Mouse (Mus musculus) stomach, postnatal 0 days (tissue): ENCODE results near the gene Mocs1. TPM values are rescaled to one million over a fixed set of nuclear protein-coding genes. Genes with fewer than 3 reads are reported as not detected.
A peak's percentile ranks its signal among the peaks of the same experiment; 100 is the strongest.
"Not testable (repeated sequence)": the region's sequence is repeated elsewhere in the genome, so short reads cannot be mapped to it uniquely, and the experiment has no call there.

ENCODE experiments used
- ATAC-seq: fragments of 200-750 bp; cut with Nextera tagmentation; 2 replicates; pipeline ENCODE4 v1.8.0; 2017; ENCODE audit not compliant: low FRiP score, low TSS enrichment
- DNase-seq: peaks from one replicate; pipeline ENCODE4 v3.0.0-alpha.2; 2016; ENCODE audit warnings: low spot score
- H3K27ac ChIP-seq: fragments of 300-500 bp; sonication (generic); replicated peaks from 2 replicates; pipeline ENCODE4 v1.5.1; 2014; ENCODE audit warnings: mild to moderate bottlenecking, control low read depth
- H3K27me3 ChIP-seq: fragments of 300-500 bp; sonication (generic); 2 replicates; pipeline ENCODE4 v1.6.1; 2014; ENCODE audit warnings: low read length; ENCODE audit not compliant: control insufficient read depth, insufficient read depth
- H3K36me3 ChIP-seq: fragments of 300-500 bp; sonication (generic); 2 replicates; pipeline ENCODE4 v1.6.1; 2014; ENCODE audit warnings: low read length, mixed read lengths; ENCODE audit not compliant: control insufficient read depth, insufficient read depth
- H3K4me1 ChIP-seq: fragments of 300-500 bp; sonication (generic); replicated peaks from 2 replicates; pipeline ENCODE4 v1.6.1; 2014; ENCODE audit warnings: antibody characterized with exemption; ENCODE audit not compliant: control insufficient read depth, insufficient read depth
- H3K4me2 ChIP-seq: fragments of 300-500 bp; sonication (generic); replicated peaks from 2 replicates; pipeline ENCODE4 v1.6.1; 2014; ENCODE audit warnings: low read depth, mild to moderate bottlenecking, control low read depth, moderate library complexity
- H3K4me3 ChIP-seq: fragments of 300-500 bp; sonication (generic); 2 replicates; pipeline ENCODE4 v1.5.1; 2014; ENCODE audit warnings: low read depth, low read length, control low read depth
- H3K9ac ChIP-seq: fragments of 300-500 bp; sonication (generic); 2 replicates; pipeline ENCODE4 v1.6.1; 2014; ENCODE audit warnings: mild to moderate bottlenecking, low read length, control low read depth, mixed read lengths
- H3K9me3 ChIP-seq: fragments of 300-500 bp; sonication (generic); 2 replicates; pipeline ENCODE4 v1.6.1; 2016; ENCODE audit warnings: low read length; ENCODE audit not compliant: control insufficient read depth
- CTCF ChIP-seq: IDR thresholded peaks from 2 replicates; pipeline ENCODE4 v1.5.1; 2016; ENCODE audit warnings: antibody characterized with exemption, low read depth, mild to moderate bottlenecking, moderate library complexity
- EP300 ChIP-seq: optimal IDR thresholded peaks from 2 replicates; pipeline ENCODE3; 2016; ENCODE audit warnings: antibody characterized with exemption
- WGBS: fragments of 180-500 bp; shearing (Covaris S2); extraction: QIAGEN DNeasy Blood & Tissue Kit; methylation state at CpG from one replicate; pipeline ENCODE4 v1.1.7; 2014; 5-methylcytosine and 5-hydroxymethylcytosine counted together
- polyA plus RNA-seq: library from polyadenylated mRNA; unstranded; fragments of >200 nt; fragmentation: Nextera tagmentation; extraction: Ambion mirVana; gene quantifications from 2 replicates; pipeline ENCODE4 v1.2.1, GENCODE M21; 2015

The Mocs1 gene
- polyA plus RNA-seq, 1 experiment from 2014 or later, result 5.0 TPM

GRCm38 (mm10) chr17:49433071-49433470 is 4.9 kb downstream of the Mocs1 start:
- peaks cover 9% of the 10 kb centered on the region; the same call in 1 of the 2 replicates for H3K4me1 ChIP-seq
- H3K36me3 ChIP-seq, result peaks cover 15% of the 10 kb centered on the region
- H3K27me3 ChIP-seq, result no peaks in the 10 kb centered on the region
- DNase-seq (peak; percentile 13), ATAC-seq (no peak)
- 0 out of 2 replicates have a peak overlapping the region, but pooled peaks have one; percentile 18 for H3K27ac ChIP-seq
- TF ChIP-seq CTCF, result no peak
- no peak for TF ChIP-seq EP300
- H3K4me3 ChIP-seq, result no peak overlapping the region
- H3K9ac ChIP-seq, result no peak overlapping the region
- 97% methylated on average over 6 of the region's 6 CpGs for WGBS
- H3K9me3 ChIP-seq, result no peaks in the 10 kb centered on the region
- H3K4me2 ChIP-seq, result no peak overlapping the region

GRCm38 (mm10) chr17:49434236-49434635 is 6.1 kb downstream of the Mocs1 start:
- no peak overlapping the region for H3K27ac ChIP-seq
- no peak for DNase-seq

GRCm38 (mm10) chr17:49435081-49435480 is 6.9 kb downstream of the Mocs1 start:
- DNase-seq (peak; percentile 10), ATAC-seq (no peak)
- Histone ChIP-seq H3K36me3 (peaks cover 17% of the 10 kb centered on the region), H3K9ac (no peak overlapping the region), H3K27ac (no peak overlapping the region), H3K27me3 (no peaks in the 10 kb centered on the region), H3K9me3 (no peaks in the 10 kb centered on the region), H3K4me3 (no peak overlapping the region), H3K4me1 (peaks cover 4% of the 10 kb centered on the region; the same call in 1 of the 2 replicates), H3K4me2 (no peak overlapping the region)
- 92% methylated on average over 10 of the region's 10 CpGs for WGBS
- no peak for TF ChIP-seq EP300
- no peak for TF ChIP-seq CTCF

More at GRCm38 (mm10) chr17:49434236-49434635, 6.1 kb downstream of the Mocs1 start:
- no peaks in the 10 kb centered on the region for H3K9me3 ChIP-seq
- H3K4me1 ChIP-seq, result peaks cover 9% of the 10 kb centered on the region; the same call in 1 of the 2 replicates
- H3K4me2 ChIP-seq, result no peak overlapping the region
- WGBS, result 74% methylated on average over 6 of the region's 6 CpGs
- no peak for ATAC-seq
- no peaks in the 10 kb centered on the region for H3K27me3 ChIP-seq
- H3K4me3 ChIP-seq, result no peak overlapping the region
- peaks cover 15% of the 10 kb centered on the region for H3K36me3 ChIP-seq
- TF ChIP-seq EP300, result no peak
- TF ChIP-seq CTCF, result no peak
- H3K9ac ChIP-seq, result no peak overlapping the region

GRCm38 (mm10) chr17:49436631-49437030 is 8.5 kb downstream of the Mocs1 start:
- Histone ChIP-seq H3K4me2 (no peak overlapping the region), H3K4me1 (peaks cover 4% of the 10 kb centered on the region; the same call in 1 of the 2 replicates), H3K27me3 (no peaks in the 10 kb centered on the region), H3K9ac (no peak overlapping the region), H3K36me3 (peaks cover 20% of the 10 kb centered on the region), H3K27ac (no peak overlapping the region), H3K9me3 (no peaks in the 10 kb centered on the region), H3K4me3 (no peak overlapping the region)
- no peak for TF ChIP-seq EP300
- no peak for TF ChIP-seq CTCF
- WGBS, result 66% methylated on average over 6 of the region's 6 CpGs
- no peak for DNase-seq
- no peak for ATAC-seq

GRCm38 (mm10) chr17:49437306-49437705 is 9.1 kb downstream of the Mocs1 start:
- H3K27me3 ChIP-seq, DNase-seq, H3K27ac ChIP-seq, H3K9ac ChIP-seq, ATAC-seq, H3K9me3 ChIP-seq, H3K4me1 ChIP-seq, H3K4me2 ChIP-seq, H3K4me3 ChIP-seq: not testable (repeated sequence)
- H3K36me3 ChIP-seq, result peaks cover 20% of the 10 kb centered on the region

GRCm38 (mm10) chr17:49438822-49439574 is 10.8 kb downstream of the Mocs1 start:
- no peak for DNase-seq
- no peak overlapping the region for H3K4me2 ChIP-seq
- 74% methylated on average over 12 of the region's 12 CpGs for WGBS
- no peaks in the 10 kb centered on the region for H3K9me3 ChIP-seq
- H3K9ac ChIP-seq, result no peak overlapping the region
- H3K4me1 ChIP-seq, result no peaks in the 10 kb centered on the region
- peaks cover 17% of the 10 kb centered on the region; the same call in 1 of the 2 replicates for H3K36me3 ChIP-seq
- no peak overlapping the region for H3K4me3 ChIP-seq
- 0 out of 2 replicates have a peak, but pooled peaks have one; percentile 8 for ATAC-seq
- H3K27ac ChIP-seq, result no peak overlapping the region
- TF ChIP-seq EP300, result no peak
- no peaks in the 10 kb centered on the region for H3K27me3 ChIP-seq
